Mouse (Mus musculus) heart, embryonic 16.5 days (tissue): ENCODE results near the gene Armh3. TPM values are rescaled to one million over a fixed set of nuclear protein-coding genes. Genes with fewer than 3 reads are reported as not detected.
"Not testable (repeated sequence)": the region's sequence is repeated elsewhere in the genome, so short reads cannot be mapped to it uniquely, and the experiment has no call there.

Source experiments
- ATAC-seq: fragments of 200-750 bp; cut with Nextera tagmentation; replicated peaks from 2 replicates; pipeline ENCODE4 v1.8.0; 2017; ENCODE audit warnings: moderate number of reproducible peaks; ENCODE audit not compliant: insufficient read depth, low FRiP score; ENCODE audit errors: extremely low read depth
- H3K27ac ChIP-seq: fragments of 300-500 bp; sonication (generic); 2 replicates; pipeline ENCODE4 v1.5.1; 2014; ENCODE audit warnings: mild to moderate bottlenecking, low read length, control low read depth, moderate library complexity
- H3K27me3 ChIP-seq: fragments of 300-500 bp; sonication (generic); 2 replicates; pipeline ENCODE4 v1.6.1; 2014; ENCODE audit warnings: low read length, mixed read lengths; ENCODE audit not compliant: control insufficient read depth, insufficient read depth
- H3K36me3 ChIP-seq: fragments of 300-500 bp; sonication (generic); 2 replicates; pipeline ENCODE4 v1.6.1; 2014; ENCODE audit not compliant: control insufficient read depth, insufficient read depth
- H3K4me1 ChIP-seq: fragments of 300-500 bp; sonication (generic); 2 replicates; pipeline ENCODE4 v1.6.1; 2014; ENCODE audit warnings: low read length, mixed read lengths; ENCODE audit not compliant: control insufficient read depth, insufficient read depth
- H3K4me2 ChIP-seq: fragments of 300-500 bp; sonication (generic); 2 replicates; pipeline ENCODE4 v1.6.1; 2014; ENCODE audit warnings: low read depth, mild to moderate bottlenecking, control low read depth, low read length
- H3K4me3 ChIP-seq: fragments of 300-500 bp; sonication (generic); 2 replicates; pipeline ENCODE4 v1.5.1; 2014; ENCODE audit warnings: mild to moderate bottlenecking, control low read depth, low read length
- H3K9ac ChIP-seq: fragments of 300-500 bp; sonication (generic); 2 replicates; pipeline ENCODE4 v1.6.1; 2014; ENCODE audit warnings: low read length, control low read depth
- H3K9me3 ChIP-seq: fragments of 300-500 bp; sonication (generic); replicated peaks from 2 replicates; pipeline ENCODE4 v1.6.1; 2016; ENCODE audit warnings: low read length; ENCODE audit not compliant: control insufficient read depth
- WGBS: fragments of 180-500 bp; shearing (Covaris S2); extraction: QIAGEN DNeasy Blood & Tissue Kit; methylation state at CpG from one replicate; pipeline ENCODE4 v1.1.7; 2014; 5-methylcytosine and 5-hydroxymethylcytosine counted together
- polyA plus RNA-seq: library from polyadenylated mRNA; unstranded; fragments of >200 nt; fragmentation: Nextera tagmentation; extraction: Ambion mirVana; gene quantifications from 2 replicates; pipeline ENCODE4 v1.2.1, GENCODE M21; 2015

Gene Armh3
- polyA plus RNA-seq, 1 experiment from 2014 or later: 15.3 TPM

- WGBS: 2% methylated on average over 26 of the region's 29 CpGs
- H3K4me2 ChIP-seq: peak within 1 kb of the TSS; percentile 65
- H3K4me3 ChIP-seq: peak within 1 kb of the TSS; percentile 55
- H3K27ac ChIP-seq: no peak within 1 kb of the TSS
- peaks cover 5% of the 10 kb centered on the region for H3K27me3 ChIP-seq
- no peaks in the 10 kb centered on the region for H3K36me3 ChIP-seq
- peaks cover 20% of the 10 kb centered on the region for H3K4me1 ChIP-seq
- peak within 1 kb of the TSS; percentile 65 for H3K9ac ChIP-seq
- no peaks in the 10 kb centered on the region for H3K9me3 ChIP-seq
- peak; percentile 55 for ATAC-seq
Measured at GRCm38 (mm10) chr19:45815831-45816405, 182.4 kb downstream of the Armh3 start, which contains the start of gene Kcnip2. TSS of gene Kcnip2 (minus strand) at chr19:45816061.

- H3K36me3 ChIP-seq: no peaks in the 10 kb centered on the region
- peak overlapping the region; percentile 65 for H3K9ac ChIP-seq
- H3K4me3 ChIP-seq: peak overlapping the region; percentile 55
- H3K4me1 ChIP-seq: peaks cover 20% of the 10 kb centered on the region
- peak overlapping the region; percentile 65 for H3K4me2 ChIP-seq
- H3K9me3 ChIP-seq: no peaks in the 10 kb centered on the region
- H3K27ac ChIP-seq: no peak overlapping the region
- H3K27me3 ChIP-seq: peaks cover 5% of the 10 kb centered on the region
- WGBS: 62% methylated on average over 10 of the region's 10 CpGs
- ATAC-seq: no peak
Measured at GRCm38 (mm10) chr19:45815170-45815569, 183.1 kb downstream of the Armh3 start.

DNA sequence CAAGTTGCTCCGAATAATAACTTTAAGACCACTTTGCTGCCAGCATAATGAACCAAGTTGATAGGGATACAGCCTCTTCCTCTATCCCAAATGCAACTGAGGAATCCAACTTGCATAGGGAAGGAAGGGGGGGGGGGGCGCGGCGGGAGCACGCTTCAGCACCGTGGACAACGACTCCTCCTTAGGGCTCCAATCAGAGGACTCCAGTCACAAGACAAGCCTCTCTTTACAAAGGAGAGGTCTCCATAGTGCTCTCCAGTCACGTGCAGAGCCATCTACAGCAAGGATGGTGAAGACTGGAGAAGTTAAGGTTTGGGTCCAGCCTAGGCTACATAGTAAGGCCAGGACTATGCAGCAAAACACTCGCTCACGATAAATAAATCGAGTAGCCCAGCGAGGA, 184.5 kb downstream of the Armh3 start:
- Histone ChIP-seq H3K4me3 (no peak overlapping the region), H3K9me3 (no peaks in the 10 kb centered on the region), H3K9ac (no peak overlapping the region), H3K27ac (no peak overlapping the region), H3K4me1 (peaks cover 17% of the 10 kb centered on the region), H3K27me3 (peaks cover 5% of the 10 kb centered on the region), H3K4me2 (no peak overlapping the region), H3K36me3 (no peaks in the 10 kb centered on the region)
- no peak; the same call in 1 of the 2 replicates for ATAC-seq
- WGBS: 12% methylated on average over 11 of the region's 12 CpGs

DNA sequence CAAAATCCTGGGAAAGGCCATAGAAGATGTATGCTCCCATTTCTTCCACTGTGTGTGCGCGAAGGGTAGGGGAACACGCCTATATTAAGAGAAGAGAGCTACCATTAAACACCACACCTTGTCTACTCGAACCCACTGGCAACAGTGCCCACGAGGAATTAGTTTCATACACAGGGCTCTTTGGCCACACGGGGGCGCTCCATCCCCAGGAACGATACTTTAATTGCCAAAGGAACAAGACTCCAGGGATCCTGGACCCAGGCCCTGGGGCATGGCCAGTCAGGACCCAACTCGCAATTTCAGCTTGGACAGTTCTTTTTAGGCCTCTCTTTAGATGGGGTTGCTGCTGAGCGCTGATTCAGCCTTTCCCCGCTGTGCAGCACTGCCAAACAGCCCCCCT, 185.0 kb downstream of the Armh3 start:
- Histone ChIP-seq H3K36me3 (no peaks in the 10 kb centered on the region), H3K4me1 (peaks cover 17% of the 10 kb centered on the region), H3K9me3 (no peaks in the 10 kb centered on the region), H3K9ac (no peak overlapping the region), H3K27ac (no peak overlapping the region), H3K4me2 (no peak overlapping the region), H3K27me3 (peaks cover 5% of the 10 kb centered on the region), H3K4me3 (no peak overlapping the region)
- 6% methylated on average over 11 of the region's 11 CpGs for WGBS
- no peak; the same call in 1 of the 2 replicates for ATAC-seq

DNA sequence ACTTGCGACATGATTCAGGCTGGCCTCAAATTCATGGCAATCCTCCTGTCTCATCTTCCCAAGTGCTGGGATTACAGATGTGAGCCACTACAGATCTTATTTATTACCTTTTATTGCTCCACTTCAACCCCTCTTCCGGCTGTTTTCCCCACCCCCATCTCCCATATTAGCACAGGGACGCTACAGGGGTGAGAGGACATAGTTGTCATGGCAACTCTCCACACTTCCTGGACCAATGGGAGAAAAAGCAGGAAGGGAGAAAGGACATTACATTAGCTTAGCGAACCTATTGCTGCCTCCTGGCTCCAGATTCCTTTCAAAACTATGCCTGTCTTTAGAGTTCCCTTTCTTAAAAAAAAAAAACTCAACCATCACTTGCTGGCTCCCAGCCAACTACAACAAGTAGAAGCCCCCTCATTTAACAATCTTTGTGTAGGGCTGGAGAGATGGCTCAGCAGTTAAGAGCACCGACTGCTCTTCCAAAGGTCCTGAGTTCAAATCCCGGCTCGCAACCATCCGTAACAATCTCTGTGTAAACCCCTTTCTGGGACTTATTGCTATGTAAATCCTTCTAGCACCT, 185.5 kb downstream of the Armh3 start:
- ATAC-seq: no peak
- H3K27me3 ChIP-seq: peaks cover 5% of the 10 kb centered on the region
- peak overlapping the region; percentile 68 for H3K4me2 ChIP-seq
- H3K4me1 ChIP-seq: peaks cover 17% of the 10 kb centered on the region
- H3K36me3 ChIP-seq: no peaks in the 10 kb centered on the region
- H3K27ac ChIP-seq: no peak overlapping the region
- peak overlapping the region; percentile 40; the same call in 1 of the 2 replicates for H3K4me3 ChIP-seq
- WGBS: 19% methylated on average over 8 of the region's 8 CpGs
- H3K9me3 ChIP-seq: no peaks in the 10 kb centered on the region
- no peak overlapping the region for H3K9ac ChIP-seq

DNA sequence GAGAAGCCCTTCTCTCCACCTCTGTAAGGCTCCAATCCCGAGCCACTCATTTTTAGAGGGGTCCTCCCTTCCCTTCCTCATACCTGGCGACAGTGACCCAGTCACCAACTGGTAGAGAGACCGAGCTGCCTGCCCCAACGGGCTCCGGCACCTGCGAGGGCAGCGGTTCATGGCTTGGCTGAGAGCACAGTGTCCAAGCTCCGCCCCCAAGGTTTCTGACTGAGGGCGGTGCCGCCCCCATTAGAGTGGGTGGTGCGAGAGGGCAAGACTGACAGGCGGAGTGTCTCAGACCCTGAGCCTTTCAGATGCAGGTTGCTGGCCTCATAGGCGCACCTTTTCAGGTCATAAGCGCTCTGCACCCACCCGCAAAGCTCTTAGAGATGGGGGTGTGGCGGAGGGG, 186.2 kb downstream of the Armh3 start:
- no peaks in the 10 kb centered on the region for H3K9me3 ChIP-seq
- peaks cover 5% of the 10 kb centered on the region for H3K27me3 ChIP-seq
- no peak overlapping the region for H3K27ac ChIP-seq
- ATAC-seq: 0 out of 2 replicates have a peak, but pooled peaks have one; percentile 24
- 2% methylated on average over 16 of the region's 16 CpGs for WGBS
- peaks cover 17% of the 10 kb centered on the region for H3K4me1 ChIP-seq
- no peaks in the 10 kb centered on the region for H3K36me3 ChIP-seq
- H3K9ac ChIP-seq: peak overlapping the region; percentile 28; the same call in 1 of the 2 replicates
- peak overlapping the region; percentile 40 for H3K4me3 ChIP-seq
- peak overlapping the region; percentile 68 for H3K4me2 ChIP-seq

- H3K4me1 ChIP-seq: peaks cover 12% of the 10 kb centered on the region
- no peak overlapping the region for H3K9ac ChIP-seq
- H3K9me3 ChIP-seq: no peaks in the 10 kb centered on the region
- 57% methylated on average over 12 of the region's 12 CpGs for WGBS
- no peak overlapping the region for H3K4me3 ChIP-seq
- no peak overlapping the region for H3K4me2 ChIP-seq
- no peak for ATAC-seq
- no peak overlapping the region for H3K27ac ChIP-seq
- peaks cover 5% of the 10 kb centered on the region for H3K27me3 ChIP-seq
- H3K36me3 ChIP-seq: no peaks in the 10 kb centered on the region
Measured at GRCm38 (mm10) chr19:45811028-45811674, 187.1 kb downstream of the Armh3 start.

GRCm38 (mm10) chr19:45807732-45808131, 190.6 kb downstream of the Armh3 start:
- Histone ChIP-seq H3K4me2 (no peak overlapping the region), H3K27me3 (no peaks in the 10 kb centered on the region), H3K4me3 (no peak overlapping the region), H3K4me1 (peaks cover 11% of the 10 kb centered on the region), H3K9me3 (no peaks in the 10 kb centered on the region), H3K36me3 (no peaks in the 10 kb centered on the region), H3K9ac (no peak overlapping the region), H3K27ac (no peak overlapping the region)
- no peak for ATAC-seq
- 85% methylated on average over 4 of the region's 4 CpGs for WGBS

DNA sequence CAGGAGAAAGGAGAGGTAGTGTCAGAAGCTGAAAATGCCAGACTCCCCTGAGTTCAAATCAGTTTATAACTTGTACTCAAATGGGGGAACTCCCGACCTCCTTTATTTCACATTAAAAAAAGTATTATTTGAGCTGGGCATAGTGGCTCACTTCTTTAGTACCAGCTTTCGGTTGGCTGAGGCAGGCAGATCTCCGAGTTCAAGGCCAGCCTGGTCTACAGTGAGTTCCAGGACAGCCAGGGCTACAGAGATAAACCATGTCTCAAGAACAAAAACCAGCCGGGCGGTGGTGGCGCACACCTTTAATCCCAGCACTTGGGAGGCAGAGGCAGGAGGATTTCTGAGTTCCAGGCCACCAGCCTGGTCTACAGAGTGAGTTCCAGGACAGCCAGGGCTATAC, 192.5 kb downstream of the Armh3 start:
- H3K4me3 ChIP-seq, H3K9me3 ChIP-seq, H3K36me3 ChIP-seq, H3K27me3 ChIP-seq, H3K4me2 ChIP-seq, H3K4me1 ChIP-seq, ATAC-seq, H3K9ac ChIP-seq, H3K27ac ChIP-seq: not testable (repeated sequence)
- 91% methylated on average over 6 of the region's 6 CpGs for WGBS
